Mouse (Mus musculus) heart, postnatal 0 days (tissue): ENCODE measurements around the gene Baz2a. TPM values are rescaled to one million over a fixed set of nuclear protein-coding genes. Genes with fewer than 3 reads are reported as not detected.
A peak's percentile ranks its signal among the peaks of the same experiment; 100 is the strongest.

Experiments used
- ATAC-seq: fragments of 200-750 bp; cut with Nextera tagmentation; 2 replicates; pipeline ENCODE4 v1.8.0; 2017; ENCODE audit warnings: low read depth, moderate number of reproducible peaks, moderate library complexity; ENCODE audit not compliant: insufficient read depth
- DNase-seq: peaks from one replicate; pipeline ENCODE4 v3.0.0-alpha.2; 2016; ENCODE audit warnings: low spot score
- H3K27ac ChIP-seq: fragments of 300-500 bp; sonication (generic); 2 replicates; pipeline ENCODE4 v1.5.1; 2014; ENCODE audit warnings: low read depth, mild to moderate bottlenecking
- H3K27me3 ChIP-seq: fragments of 300-500 bp; sonication (generic); 2 replicates; pipeline ENCODE4 v1.6.1; 2014; ENCODE audit warnings: low read length, mixed read lengths; ENCODE audit not compliant: control insufficient read depth, insufficient read depth
- H3K36me3 ChIP-seq: fragments of 300-500 bp; sonication (generic); replicated peaks from 2 replicates; pipeline ENCODE4 v1.6.1; 2014; ENCODE audit warnings: low read length, mixed read lengths; ENCODE audit not compliant: control insufficient read depth, insufficient read depth
- H3K4me1 ChIP-seq: fragments of 300-500 bp; sonication (generic); 2 replicates; pipeline ENCODE4 v1.6.1; 2014; ENCODE audit warnings: antibody characterized with exemption; ENCODE audit not compliant: control insufficient read depth, insufficient read depth
- H3K4me2 ChIP-seq: fragments of 300-500 bp; sonication (generic); 2 replicates; pipeline ENCODE4 v1.6.1; 2014; ENCODE audit warnings: low read depth, mild to moderate bottlenecking, low read length, moderate library complexity
- H3K4me3 ChIP-seq: fragments of 300-500 bp; sonication (generic); 2 replicates; pipeline ENCODE4 v1.5.1; 2014; ENCODE audit warnings: low read depth, low read length
- H3K9ac ChIP-seq: fragments of 300-500 bp; sonication (generic); replicated peaks from 2 replicates; pipeline ENCODE4 v1.6.1; 2014; ENCODE audit warnings: low read depth, low read length, mixed read lengths
- H3K9me3 ChIP-seq: fragments of 300-500 bp; sonication (generic); replicated peaks from 2 replicates; pipeline ENCODE4 v1.6.1; 2016; ENCODE audit warnings: low read length; ENCODE audit not compliant: control insufficient read depth
- CTCF ChIP-seq: IDR thresholded peaks from 2 replicates; pipeline ENCODE4 v1.5.1; 2016; ENCODE audit warnings: antibody characterized with exemption, control low read depth, low read depth
- EP300 ChIP-seq: IDR thresholded peaks from 2 replicates; pipeline ENCODE4 v1.6.1; 2016; ENCODE audit warnings: antibody characterized with exemption, low read depth
- WGBS: fragments of 180-500 bp; shearing (Covaris S2); extraction: QIAGEN DNeasy Blood & Tissue Kit; methylation state at CpG from one replicate; pipeline ENCODE4 v1.1.7; 2014; 5-methylcytosine and 5-hydroxymethylcytosine counted together
- polyA plus RNA-seq: library from polyadenylated mRNA; unstranded; fragments of >200 nt; fragmentation: Nextera tagmentation; extraction: Ambion mirVana; gene quantifications from 2 replicates; pipeline ENCODE4 v1.2.1, GENCODE M21; 2015
- total RNA-seq: library from RNA; depleted of rRNA; stranded (reverse); fragments of >200 nt; gene quantifications from 2 replicates; pipeline ENCODE4 v1.2.3, GENCODE M21; 2014; ENCODE audit warnings: low replicate concordance

Gene Baz2a
- total and polyA plus RNA-seq, 2 experiments from 2014 or later = 7.7 to 15.8 TPM

DNA sequence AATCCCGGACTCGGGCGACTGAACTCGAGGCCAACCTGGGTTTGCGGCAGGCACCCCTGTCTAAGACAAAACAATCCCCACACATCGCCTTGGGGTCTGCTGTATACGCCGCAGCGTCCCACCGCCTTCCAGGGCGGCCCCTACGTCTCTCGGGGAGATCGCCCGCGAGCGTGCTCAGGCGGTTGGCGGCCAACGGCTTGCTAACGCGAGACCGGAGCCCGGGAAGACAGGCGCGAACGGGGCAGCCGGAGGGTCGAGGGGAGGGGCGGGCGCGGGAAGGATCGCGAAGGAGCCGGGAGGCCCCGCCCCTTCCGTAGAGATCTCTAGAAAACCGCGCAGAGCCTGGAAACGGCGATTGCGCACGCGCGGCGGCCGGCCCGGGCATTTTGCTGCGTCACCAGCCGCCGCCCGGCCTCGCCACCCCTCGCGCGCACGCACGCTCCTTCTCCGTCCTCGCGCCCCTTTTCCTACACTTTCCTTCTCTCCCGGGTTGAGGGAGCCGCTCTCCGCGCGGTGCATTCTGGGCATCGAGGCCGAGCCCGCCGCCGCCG is 32.7 kb upstream of the Baz2a start, which contains the start of gene Ptges3:
Gene Ptges3, plus strand, starts transcription at position 354 of the 551 bp plus-strand sequence.
- no peaks in the 10 kb centered on the region for H3K36me3 ChIP-seq
- under 1% methylated on average over 54 of the region's 72 CpGs for WGBS
- TF ChIP-seq CTCF = no peak
- TF ChIP-seq EP300 = no peak; the same call in 1 of the 2 replicates
- peak within 1 kb of the TSS; percentile 96 for H3K4me3 ChIP-seq
- H3K4me1 ChIP-seq = peaks cover 9% of the 10 kb centered on the region
- DNase-seq (peak; percentile 98), ATAC-seq (peak; percentile 94)
- peak within 1 kb of the TSS; percentile 83 for H3K4me2 ChIP-seq
- H3K9ac ChIP-seq = peak within 1 kb of the TSS; percentile 94
- no peaks in the 10 kb centered on the region for H3K27me3 ChIP-seq
- H3K9me3 ChIP-seq = no peaks in the 10 kb centered on the region
- H3K27ac ChIP-seq = peak within 1 kb of the TSS; percentile 98

DNA sequence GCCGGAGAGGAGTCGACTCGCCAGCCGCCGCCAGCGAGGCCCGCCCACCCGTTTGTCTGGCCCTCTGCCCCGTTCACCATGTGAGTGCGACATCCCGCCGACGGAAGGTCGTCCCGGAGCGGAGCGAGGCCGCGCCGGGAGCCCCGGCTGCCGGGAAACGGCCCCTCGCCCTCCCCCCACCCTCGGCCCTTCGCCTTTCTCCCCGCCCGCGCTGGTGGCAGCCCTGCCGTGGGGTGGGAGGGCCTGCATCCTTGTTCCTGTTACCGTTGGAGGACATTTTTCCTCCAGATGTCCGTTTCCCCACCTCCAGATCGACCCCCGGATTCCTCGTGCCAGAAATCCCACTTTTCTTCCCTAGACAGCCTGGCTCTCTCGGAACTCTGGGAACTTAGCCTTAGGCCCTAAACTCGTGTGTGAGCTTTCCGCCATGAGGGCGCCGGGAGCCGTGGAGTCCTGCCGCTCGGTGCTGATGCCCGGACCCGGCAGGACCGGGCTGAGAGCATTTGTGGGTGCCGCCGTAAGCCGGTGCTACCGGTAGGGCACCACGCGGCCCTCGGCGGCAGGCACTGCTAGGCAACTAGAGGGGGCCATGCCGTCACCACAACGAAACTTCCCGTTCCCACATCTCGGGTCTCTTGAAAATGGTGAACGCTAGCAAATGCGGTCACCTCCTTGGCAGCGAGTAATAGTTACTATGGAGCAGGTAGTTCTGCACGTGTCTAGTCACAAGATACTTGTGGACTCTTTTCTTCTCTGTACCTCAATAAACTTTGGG is 32.0 kb upstream of the Baz2a start:
- Histone ChIP-seq H3K4me1 (peaks cover 9% of the 10 kb centered on the region), H3K27ac (peak overlapping the region; percentile 98), H3K9ac (peak overlapping the region; percentile 94), H3K4me2 (peak overlapping the region; percentile 83), H3K36me3 (0 out of 2 replicates have a peak, but pooled peaks cover 4% of the 10 kb centered on the region), H3K9me3 (no peaks in the 10 kb centered on the region), H3K4me3 (peak overlapping the region; percentile 96), H3K27me3 (no peaks in the 10 kb centered on the region)
- ATAC-seq (peak; percentile 19; the same call in 1 of the 2 replicates), DNase-seq (no peak)
- under 1% methylated on average over 58 of the region's 62 CpGs for WGBS
- TF ChIP-seq CTCF = no peak
- TF ChIP-seq EP300 = no peak

GRCm38 (mm10) chr10:128061109-128061508 is 30.3 kb upstream of the Baz2a start:
- H3K4me3 ChIP-seq = 0 out of 2 replicates have a peak overlapping the region, but pooled peaks have one; percentile 96
- H3K9ac ChIP-seq = peak overlapping the region; percentile 94; the same call in 1 of the 2 replicates
- DNase-seq (no peak), ATAC-seq (no peak)
- peak overlapping the region; percentile 83 for H3K4me2 ChIP-seq
- H3K27ac ChIP-seq = no peak overlapping the region
- no peaks in the 10 kb centered on the region for H3K9me3 ChIP-seq
- 0 out of 2 replicates have a peak, but pooled peaks cover 4% of the 10 kb centered on the region for H3K36me3 ChIP-seq
- 77% methylated on average over 5 of the region's 5 CpGs for WGBS
- H3K27me3 ChIP-seq = no peaks in the 10 kb centered on the region
- peaks cover 9% of the 10 kb centered on the region for H3K4me1 ChIP-seq
- TF ChIP-seq EP300 (no peak), CTCF (no peak)

DNA sequence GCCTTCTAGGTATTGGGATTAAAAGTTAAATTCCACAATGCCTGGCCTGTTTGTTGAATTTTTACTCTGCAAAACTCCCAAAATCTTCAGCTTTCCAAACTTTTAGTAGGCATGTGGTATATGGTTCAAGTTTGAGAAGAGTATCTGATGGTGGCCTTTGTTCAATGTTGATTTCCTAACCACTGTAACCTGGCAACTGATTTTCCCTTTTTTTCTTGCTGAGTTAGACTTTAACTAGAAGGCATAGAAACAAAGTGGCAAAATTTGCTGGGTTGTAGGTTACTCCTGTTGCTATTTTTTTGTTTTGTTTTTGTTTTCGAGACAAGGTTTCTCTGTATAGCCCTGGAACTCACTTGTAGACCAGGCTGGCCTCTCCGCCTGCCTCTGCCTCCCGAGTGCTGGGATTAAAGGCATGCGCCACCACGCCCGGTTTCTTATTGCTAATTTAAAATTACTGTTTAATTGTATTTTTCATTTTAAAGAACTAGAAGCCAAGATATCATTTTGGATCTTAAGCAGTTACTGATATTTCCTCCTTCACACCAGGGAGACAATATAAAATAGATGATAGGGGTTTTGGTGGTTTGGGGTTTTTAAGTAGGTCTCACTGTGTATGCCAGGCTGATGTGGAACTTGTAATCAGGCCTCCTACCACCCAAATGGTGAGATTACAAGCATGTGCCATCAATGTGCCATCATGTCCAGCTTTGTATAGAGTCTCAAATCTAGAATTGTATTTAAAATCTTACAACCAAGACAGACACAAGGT is 29.0 kb upstream of the Baz2a start:
- Histone ChIP-seq H3K9ac (no peak overlapping the region), H3K4me2 (no peak overlapping the region), H3K27ac (no peak overlapping the region), H3K4me1 (peaks cover 9% of the 10 kb centered on the region), H3K4me3 (no peak overlapping the region), H3K9me3 (no peaks in the 10 kb centered on the region), H3K27me3 (no peaks in the 10 kb centered on the region), H3K36me3 (0 out of 2 replicates have a peak, but pooled peaks cover 4% of the 10 kb centered on the region)
- no peak for TF ChIP-seq CTCF
- TF ChIP-seq EP300 = no peak
- WGBS = 86% methylated on average over 6 of the region's 6 CpGs
- ATAC-seq = no peak
- DNase-seq = no peak

DNA sequence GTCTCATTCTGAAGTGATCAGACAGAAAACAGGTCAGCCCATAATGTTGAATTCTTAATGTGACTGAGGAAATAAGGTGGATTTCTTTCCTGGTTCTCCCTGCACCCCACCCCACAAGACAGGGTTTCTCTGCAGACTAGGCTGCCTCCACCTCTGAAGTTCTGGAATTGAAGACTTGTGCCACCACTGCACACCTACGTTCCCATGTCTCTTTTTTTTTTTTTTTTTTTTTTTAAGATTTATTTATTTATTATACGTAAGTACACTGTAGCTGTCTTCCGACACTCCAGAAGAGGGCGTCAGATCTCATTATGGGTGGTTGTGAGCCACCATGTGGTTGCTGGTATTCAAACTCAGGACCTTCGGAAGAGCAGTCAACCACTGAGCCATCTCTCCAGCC is 25.3 kb upstream of the Baz2a start:
- no peak for TF ChIP-seq CTCF
- no peak for TF ChIP-seq EP300
- H3K36me3 ChIP-seq = peaks cover 22% of the 10 kb centered on the region
- no peak overlapping the region for H3K4me2 ChIP-seq
- no peak overlapping the region for H3K4me3 ChIP-seq
- H3K9ac ChIP-seq = no peak overlapping the region
- no peak for DNase-seq
- H3K9me3 ChIP-seq = no peaks in the 10 kb centered on the region
- no peak for ATAC-seq
- no peak overlapping the region for H3K27ac ChIP-seq
- peaks cover under 1% of the 10 kb centered on the region for H3K4me1 ChIP-seq
- WGBS = 82% methylated on average over 5 of the region's 5 CpGs
- H3K27me3 ChIP-seq = no peaks in the 10 kb centered on the region
